Mouse (Mus musculus) ES-Bruce4 (cell line): ENCODE results near the gene Stau1.

ENCODE experiments used
- EP300 ChIP-seq: IDR thresholded peaks from 2 replicates; pipeline ENCODE4 v1.6.1; 2011; ENCODE audit warnings: low read depth, low read length; ENCODE audit not compliant: insufficient read depth
- POLR2A ChIP-seq: IDR thresholded peaks from one replicate; pipeline ENCODE4 v1.8.1; 2011; ENCODE audit warnings: low read length; ENCODE audit not compliant: insufficient read depth

DNA sequence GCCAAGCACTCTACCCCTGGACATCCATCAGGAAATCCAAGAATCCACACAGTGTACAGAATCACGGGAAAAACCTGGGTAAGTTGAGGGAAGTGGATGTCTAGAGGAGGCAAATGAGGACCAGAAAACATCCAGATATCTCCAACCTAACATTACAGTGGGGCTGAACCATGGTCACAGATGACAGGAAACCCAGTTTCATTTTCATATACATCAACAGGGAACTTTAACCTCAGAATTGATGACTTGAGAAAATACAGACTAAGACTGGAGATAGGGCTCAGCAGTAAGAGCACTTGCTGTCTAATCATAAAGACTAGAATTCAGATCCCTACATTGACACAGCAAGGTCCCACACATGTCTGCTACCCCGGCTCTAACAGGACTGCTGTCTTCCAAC is 31.3 kb downstream of the Stau1 start:
- TF ChIP-seq EP300 (no peak), POLR2A (no peak)
